Mouse (Mus musculus) spleen, adult 12 weeks (tissue): Measurements from ENCODE around the gene Olfr1416.

Source experiments
- DNase-seq: peaks from one replicate; pipeline ENCODE4 v3.0.0; 2022; ENCODE audit warnings: low spot score

The Olfr1416 gene

DNA sequence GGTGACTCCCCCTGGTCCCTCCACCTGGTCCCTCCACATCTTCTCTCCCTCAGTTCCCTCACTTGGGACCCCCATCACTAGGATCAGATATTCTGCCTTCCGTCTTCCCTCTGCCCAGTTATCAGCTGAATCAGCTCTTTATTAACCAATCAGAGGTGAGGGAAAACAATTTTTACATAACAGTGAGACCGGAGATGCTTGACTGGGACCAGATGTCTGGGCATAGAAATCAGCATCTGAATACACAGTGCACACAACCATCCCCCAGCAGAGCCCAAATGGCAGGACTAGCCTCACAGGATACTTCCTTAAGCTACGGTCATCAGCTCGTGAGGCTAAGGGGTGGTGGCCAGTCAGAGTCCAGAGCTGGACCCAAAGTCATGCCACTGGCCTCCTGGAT is 52.8 kb downstream of the Olfr1416 start:
- DNase-seq: no peak

DNA sequence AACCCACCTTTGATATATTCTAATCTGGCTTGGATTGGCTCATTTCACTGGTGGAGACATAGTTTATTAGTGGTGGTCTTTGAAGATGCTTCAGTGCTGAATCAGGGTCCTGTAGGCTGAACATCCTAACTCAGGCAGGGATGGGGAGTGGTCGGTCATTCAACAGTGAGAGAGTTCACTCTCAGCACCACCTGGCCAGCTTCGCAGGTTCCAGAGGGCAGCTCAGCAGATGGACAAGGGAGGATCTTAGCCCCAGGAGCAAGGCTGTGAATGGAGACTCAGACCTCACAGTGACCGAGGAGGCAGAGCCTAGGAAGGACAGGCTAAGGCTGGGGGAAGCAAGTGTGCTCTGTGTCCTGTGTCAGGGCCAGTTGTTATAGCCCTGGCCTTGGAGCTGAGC is 53.5 kb downstream of the Olfr1416 start:
- no peak for DNase-seq

DNA sequence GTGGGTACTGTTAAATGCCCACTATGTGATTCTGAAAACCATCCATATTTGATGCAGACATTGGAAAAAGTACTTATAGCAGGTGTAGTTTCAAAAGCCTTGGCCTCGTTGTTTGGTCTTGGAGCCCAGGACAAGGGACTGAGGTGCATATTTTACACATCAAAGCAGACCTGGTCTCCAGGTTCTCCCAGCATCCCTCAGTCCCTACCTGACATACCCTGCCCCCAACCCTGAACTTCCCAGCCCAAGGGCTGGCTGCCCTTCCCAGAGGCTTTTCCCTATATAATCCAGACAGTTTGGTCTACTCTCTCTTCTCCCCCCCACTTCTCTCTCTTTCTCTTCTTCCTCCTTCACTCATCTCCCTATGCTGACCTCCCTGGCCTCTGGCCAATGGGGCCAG is 53.9 kb downstream of the Olfr1416 start:
- no peak for DNase-seq
